In the genomic region with DNA sequence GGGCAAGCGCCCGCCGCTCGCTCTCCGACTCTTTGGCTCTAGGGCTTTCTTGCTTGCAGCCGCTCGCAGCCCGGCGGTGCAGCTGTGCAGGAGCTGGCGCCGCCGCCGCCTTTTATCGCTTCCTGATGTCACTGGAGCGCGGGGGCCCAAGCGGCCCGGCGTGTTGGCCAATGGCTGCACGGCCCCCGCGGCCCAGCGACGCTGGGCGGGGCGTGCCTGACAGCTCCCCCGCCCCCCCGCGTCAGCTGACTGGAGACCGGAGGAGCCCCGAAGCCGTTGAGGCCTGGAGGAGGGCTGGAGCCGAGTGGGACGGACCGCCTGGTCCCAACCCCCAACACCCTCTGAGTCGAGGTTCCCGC, we compare ENCODE assay signal across 8 mouse cellular contexts. TPM values are rescaled to one million over a fixed set of nuclear protein-coding genes. Genes with fewer than 3 reads are reported as not detected.
A peak's percentile ranks its signal among the peaks of the same experiment; 100 is the strongest.
DNase-seq lines count a peak whose midpoint lies in the region; ATAC-seq lines count a peak whose summit lies in the region.

A gene (minus strand): TSS at position 86 of the 359 bp plus-strand sequence.

- ATAC-seq in erythroblast, adult 5-6 weeks (replicated peaks; ENCODE audit: low FRiP score, poor library complexity, severe bottlenecking), result no peak
- ATAC-seq in embryonic facial prominence, embryonic 15.5 days (ENCODE audit: insufficient number of reproducible peaks, low FRiP score, low TSS enrichment, low read depth), result peak; percentile 93
- peak; percentile 89 for ATAC-seq in heart, embryonic 11.5 days (replicated peaks; ENCODE audit: insufficient number of reproducible peaks, low FRiP score, low TSS enrichment)
- ATAC-seq in kidney, embryonic 15.5 days (replicated peaks; ENCODE audit: low FRiP score), result peak; percentile 92
- peak; percentile 88 for ATAC-seq in limb, embryonic 15.5 days (ENCODE audit: insufficient number of reproducible peaks, low FRiP score, low TSS enrichment, low read depth)
- ATAC-seq in midbrain, embryonic 16.5 days, result peak; percentile 89

- no peaks in the 10 kb centered on the region for H3K36me3 ChIP-seq in erythroblast, embryonic 14.5 days (ENCODE audit: control insufficient read depth)
- no peaks in the 10 kb centered on the region; the same call in 1 of the 2 replicates for H3K36me3 ChIP-seq in embryonic facial prominence, embryonic 15.5 days
- no peaks in the 10 kb centered on the region for H3K36me3 ChIP-seq in heart, embryonic 11.5 days (ENCODE audit: control insufficient read depth, insufficient read depth, low read length)
- H3K36me3 ChIP-seq in kidney, embryonic 15.5 days, result no peaks in the 10 kb centered on the region
- 0 out of 2 replicates have a peak, but pooled peaks cover 5% of the 10 kb centered on the region for H3K36me3 ChIP-seq in limb, embryonic 15.5 days
- H3K36me3 ChIP-seq in midbrain, embryonic 16.5 days (ENCODE audit: control insufficient read depth, insufficient read depth, low read length), result no peaks in the 10 kb centered on the region

- peaks cover 6% of the 10 kb centered on the region; the same call in 1 of the 2 replicates for H3K9me3 ChIP-seq in erythroblast, embryonic 14.5 days (ENCODE audit: control insufficient read depth, low read length)
- no peaks in the 10 kb centered on the region for H3K9me3 ChIP-seq in embryonic facial prominence, embryonic 15.5 days (replicated peaks)
- no peaks in the 10 kb centered on the region for H3K9me3 ChIP-seq in heart, embryonic 11.5 days (replicated peaks; ENCODE audit: control insufficient read depth, low read length)
- no peaks in the 10 kb centered on the region for H3K9me3 ChIP-seq in kidney, embryonic 15.5 days (replicated peaks)
- H3K9me3 ChIP-seq in limb, embryonic 15.5 days, result no peaks in the 10 kb centered on the region
- no peaks in the 10 kb centered on the region for H3K9me3 ChIP-seq in midbrain, embryonic 16.5 days (replicated peaks; ENCODE audit: control insufficient read depth, low read length, poor library complexity, severe bottlenecking)

- peaks cover 3% of the 10 kb centered on the region; the same call in 1 of the 2 replicates for H3K4me1 ChIP-seq in erythroblast, embryonic 14.5 days (ENCODE audit: control insufficient read depth)
- peaks cover 47% of the 10 kb centered on the region for H3K4me1 ChIP-seq in embryonic facial prominence, embryonic 15.5 days
- H3K4me1 ChIP-seq in heart, embryonic 11.5 days (ENCODE audit: control insufficient read depth, insufficient read depth, low read length), result peaks cover 18% of the 10 kb centered on the region
- H3K4me1 ChIP-seq in kidney, embryonic 15.5 days, result peaks cover 62% of the 10 kb centered on the region
- H3K4me1 ChIP-seq in limb, embryonic 15.5 days, result peaks cover 61% of the 10 kb centered on the region
- H3K4me1 ChIP-seq in midbrain, embryonic 16.5 days (ENCODE audit: control insufficient read depth, insufficient read depth, low read length), result peaks cover 28% of the 10 kb centered on the region

- H3K9ac ChIP-seq in embryonic facial prominence, embryonic 15.5 days, result peak within 1 kb of the TSS; percentile 54
- peak within 1 kb of the TSS; percentile 69 for H3K9ac ChIP-seq in heart, embryonic 11.5 days (ENCODE audit: low read depth, low read length)
- H3K9ac ChIP-seq in kidney, embryonic 15.5 days, result peak within 1 kb of the TSS; percentile 64
- peak within 1 kb of the TSS; percentile 57 for H3K9ac ChIP-seq in limb, embryonic 15.5 days
- H3K9ac ChIP-seq in midbrain, embryonic 16.5 days (ENCODE audit: low read depth, low read length), result peak within 1 kb of the TSS; percentile 67

- peaks cover 100% of the 10 kb centered on the region for H3K27me3 ChIP-seq in erythroblast, embryonic 14.5 days (ENCODE audit: control insufficient read depth)
- peaks cover 56% of the 10 kb centered on the region for H3K27me3 ChIP-seq in embryonic facial prominence, embryonic 15.5 days
- H3K27me3 ChIP-seq in heart, embryonic 11.5 days (ENCODE audit: control insufficient read depth, insufficient read depth, low read length), result peaks cover 70% of the 10 kb centered on the region
- peaks cover 77% of the 10 kb centered on the region for H3K27me3 ChIP-seq in kidney, embryonic 15.5 days
- H3K27me3 ChIP-seq in limb, embryonic 15.5 days, result peaks cover 65% of the 10 kb centered on the region
- H3K27me3 ChIP-seq in midbrain, embryonic 16.5 days (ENCODE audit: control insufficient read depth, insufficient read depth, low read depth, low read length), result peaks cover 53% of the 10 kb centered on the region

- 1% methylated on average over 36 of the region's 37 CpGs for WGBS in embryonic facial prominence, embryonic 15.5 days
- under 1% methylated on average over 33 of the region's 37 CpGs for WGBS in heart, embryonic 11.5 days (ENCODE audit: insufficient replicate concordance)
- WGBS in kidney, embryonic 15.5 days, result under 1% methylated on average over 22 of the region's 37 CpGs
- 0% methylated on average over 36 of the region's 37 CpGs for WGBS in limb, embryonic 15.5 days
- WGBS in midbrain, embryonic 16.5 days, result under 1% methylated on average over 32 of the region's 37 CpGs

- H3K27ac ChIP-seq in embryonic facial prominence, embryonic 15.5 days (replicated peaks), result peak within 1 kb of the TSS; percentile 93
- H3K27ac ChIP-seq in heart, embryonic 11.5 days (ENCODE audit: low read depth, low read length), result peak within 1 kb of the TSS; percentile 24; the same call in 1 of the 2 replicates
- peak within 1 kb of the TSS; percentile 88 for H3K27ac ChIP-seq in kidney, embryonic 15.5 days
- H3K27ac ChIP-seq in limb, embryonic 15.5 days, result peak within 1 kb of the TSS; percentile 93
- peak within 1 kb of the TSS; percentile 82 for H3K27ac ChIP-seq in midbrain, embryonic 16.5 days (ENCODE audit: low read length)

- peak; percentile 25 to 47 for DNase-seq in spleen, postnatal 14 days (ENCODE audit: low spot score in 2 of 2)

- peak within 1 kb of the TSS; percentile 94 for H3K4me2 ChIP-seq in embryonic facial prominence, embryonic 15.5 days (replicated peaks)
- peak within 1 kb of the TSS; percentile 94 for H3K4me2 ChIP-seq in heart, embryonic 11.5 days
- peak within 1 kb of the TSS; percentile 98 for H3K4me2 ChIP-seq in kidney, embryonic 15.5 days
- peak within 1 kb of the TSS; percentile 97 for H3K4me2 ChIP-seq in limb, embryonic 15.5 days
- H3K4me2 ChIP-seq in midbrain, embryonic 16.5 days (ENCODE audit: low read length), result peak within 1 kb of the TSS; percentile 91

- peak within 1 kb of the TSS; percentile 44 for H3K4me3 ChIP-seq in erythroblast, embryonic 14.5 days (replicated peaks)
- peak within 1 kb of the TSS; percentile 54 for H3K4me3 ChIP-seq in embryonic facial prominence, embryonic 15.5 days (replicated peaks)
- H3K4me3 ChIP-seq in heart, embryonic 11.5 days (ENCODE audit: low read depth, low read length), result peak within 1 kb of the TSS; percentile 50
- H3K4me3 ChIP-seq in kidney, embryonic 15.5 days (replicated peaks), result peak within 1 kb of the TSS; percentile 62
- peak within 1 kb of the TSS; percentile 67 for H3K4me3 ChIP-seq in limb, embryonic 15.5 days
- peak within 1 kb of the TSS; percentile 61 for H3K4me3 ChIP-seq in midbrain, embryonic 16.5 days (ENCODE audit: low read depth, low read length)

RNA-seq across cellular contexts. Expression of the gene that starts here (rescaled TPM):
- polyA plus RNA-seq in erythroblast, embryonic 14.5 days (2012), result 0.28 TPM in 2 replicates
- 4.8 and 5.4 TPM in 2 replicates for total RNA-seq in erythroblast, adult 5-6 weeks (2015; ENCODE audit: low replicate concordance)
- 1.4 and 3.2 TPM in 2 replicates for total RNA-seq in erythroblast, adult 5-6 weeks (2017; ENCODE audit: low replicate concordance)
- polyA plus RNA-seq in embryonic facial prominence, embryonic 15.5 days (2015; fragmentation: Nextera tagmentation; extraction: Ambion mirVana), result 40.0 and 42.5 TPM in 2 replicates
- 5.3 and 5.4 TPM in 2 replicates for polyA plus RNA-seq in heart, embryonic 11.5 days (2014; fragmentation: Nextera tagmentation; extraction: Ambion mirVana)
- 36.2 and 38.0 TPM in 2 replicates for polyA plus RNA-seq in kidney, embryonic 15.5 days (2015; fragmentation: Nextera tagmentation; extraction: Ambion mirVana)
- 34.2 and 37.1 TPM in 2 replicates for polyA plus RNA-seq in limb, embryonic 15.5 days (2015; fragmentation: Nextera tagmentation; extraction: Ambion mirVana)
- 5.6 and 5.8 TPM in 2 replicates for polyA plus RNA-seq in midbrain, embryonic 16.5 days (2015; fragmentation: Nextera tagmentation; extraction: Ambion mirVana)

Comparison
In these comparisons a context has a peak if more than half of its experiments do, and no peak if none do; other contexts are left out.
1. H3K27ac ChIP-seq: peak in every context shown above with its lines; median percentile 93 in embryonic facial prominence, embryonic 15.5 days; 93 in limb, embryonic 15.5 days; 88 in kidney, embryonic 15.5 days; 82 in midbrain, embryonic 16.5 days; 24 in heart, embryonic 11.5 days.